Mouse (Mus musculus) leukemia stem cell, adult 10-12 weeks (primary cell): Measurements from ENCODE around the gene 2610044O15Rik8. TPM values are rescaled to one million over a fixed set of nuclear protein-coding genes. Genes with fewer than 3 reads are reported as not detected.

Source experiments
- polyA plus RNA-seq: library from polyadenylated mRNA; stranded (reverse); fragments of >175 nt; gene quantifications from 2 replicates; pipeline ENCODE4 v1.2.3, GENCODE M21; 2012; ENCODE audit warnings: low replicate concordance

The 2610044O15Rik8 gene
- polyA plus RNA-seq, result 0.50 and 0.55 TPM in 2 replicates

GRCm38 (mm10) chr8:129234027-129234733 is at the start of gene 2610044O15Rik8:
Gene 2610044O15Rik8 (minus strand): TSS chr8:129234406.

Other genes with a start within 250 kb of the 2610044O15Rik8 start
- gene Ccdc7a, start 168.9 kb downstream of the 2610044O15Rik8 start, polyA plus RNA-seq, result not detected in 2 replicates
- gene Ccdc7b, start 167.3 kb downstream of the 2610044O15Rik8 start, polyA plus RNA-seq, result not detected in 2 replicates
- not detected in 2 replicates for gene Gm10999, start 102.7 kb downstream of the 2610044O15Rik8 start, polyA plus RNA-seq